Mouse (Mus musculus) embryonic facial prominence, embryonic 15.5 days (tissue): ENCODE measurements at regions not wholly inside any gene's neighbourhood (a gene's known extent, or its start where the extent isn't known, plus 50 kb on each side); places are given as distances from the start of the nearest gene placed in this dataset.

Experiments
- ATAC-seq: fragments of 200-750 bp; cut with Nextera tagmentation; 2 replicates; pipeline ENCODE4 v1.8.0; 2017; ENCODE audit warnings: low read depth, moderate TSS enrichment; ENCODE audit not compliant: insufficient number of reproducible peaks, low FRiP score, low TSS enrichment
- H3K27ac ChIP-seq: fragments of 300-500 bp; sonication (generic); replicated peaks from 2 replicates; pipeline ENCODE4 v1.5.1; 2015; ENCODE audit warnings: mild to moderate bottlenecking, inconsistent platforms
- H3K27me3 ChIP-seq: fragments of 300-500 bp; sonication (generic); 2 replicates; pipeline ENCODE4 v1.6.1; 2015; ENCODE audit warnings: inconsistent platforms
- H3K36me3 ChIP-seq: fragments of 300-500 bp; sonication (generic); 2 replicates; pipeline ENCODE4 v1.6.1; 2015; ENCODE audit warnings: mild to moderate bottlenecking, inconsistent platforms
- H3K4me1 ChIP-seq: fragments of 300-500 bp; sonication (generic); 2 replicates; pipeline ENCODE4 v1.6.1; 2015; ENCODE audit warnings: inconsistent platforms
- H3K4me2 ChIP-seq: fragments of 300-500 bp; sonication (generic); replicated peaks from 2 replicates; pipeline ENCODE4 v1.6.1; 2015; ENCODE audit warnings: mild to moderate bottlenecking, inconsistent platforms
- H3K4me3 ChIP-seq: fragments of 300-500 bp; sonication (generic); replicated peaks from 2 replicates; pipeline ENCODE4 v1.5.1; 2015; ENCODE audit warnings: mild to moderate bottlenecking, inconsistent platforms
- H3K9ac ChIP-seq: fragments of 300-500 bp; sonication (generic); 2 replicates; pipeline ENCODE4 v1.6.1; 2015; ENCODE audit warnings: inconsistent platforms
- H3K9me3 ChIP-seq: fragments of 300-500 bp; sonication (generic); replicated peaks from 2 replicates; pipeline ENCODE4 v1.6.1; 2016; ENCODE audit warnings: inconsistent platforms
- WGBS: fragments of 180-500 bp; shearing (Covaris S2); methylation state at CpG from one replicate; pipeline ENCODE4 v1.1.7; 2015; 5-methylcytosine and 5-hydroxymethylcytosine counted together

DNA sequence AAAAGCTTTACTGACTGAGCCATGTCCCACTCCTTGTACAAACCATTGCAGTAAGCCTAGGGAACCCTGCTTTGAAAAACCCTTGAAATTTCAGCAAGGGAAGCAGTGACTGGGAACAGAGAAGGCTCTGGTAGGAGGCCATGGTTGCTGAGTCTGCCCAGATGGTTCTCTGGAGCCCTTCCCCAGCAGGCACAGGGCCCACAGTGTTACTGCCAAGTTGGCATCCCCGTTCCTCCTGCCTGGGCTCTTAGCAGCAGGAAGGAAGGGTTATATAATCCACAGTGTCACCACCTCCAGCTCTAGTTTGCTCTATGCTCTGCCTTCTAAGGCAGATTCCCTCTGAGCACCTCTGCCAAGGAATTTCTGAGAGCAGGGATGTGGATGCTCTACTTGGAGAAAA lies 349.4 kb upstream of the Auts2 start:
- H3K4me3 ChIP-seq = no peak overlapping the region
- H3K4me1 ChIP-seq = no peaks in the 10 kb centered on the region
- no peak overlapping the region for H3K27ac ChIP-seq
- no peak overlapping the region for H3K9ac ChIP-seq
- H3K4me2 ChIP-seq = no peak overlapping the region
- no peak for ATAC-seq
- H3K27me3 ChIP-seq = no peaks in the 10 kb centered on the region
- H3K36me3 ChIP-seq = no peaks in the 10 kb centered on the region
- no peaks in the 10 kb centered on the region for H3K9me3 ChIP-seq
- WGBS = 48% methylated on average over 1 of the region's 1 CpGs

DNA sequence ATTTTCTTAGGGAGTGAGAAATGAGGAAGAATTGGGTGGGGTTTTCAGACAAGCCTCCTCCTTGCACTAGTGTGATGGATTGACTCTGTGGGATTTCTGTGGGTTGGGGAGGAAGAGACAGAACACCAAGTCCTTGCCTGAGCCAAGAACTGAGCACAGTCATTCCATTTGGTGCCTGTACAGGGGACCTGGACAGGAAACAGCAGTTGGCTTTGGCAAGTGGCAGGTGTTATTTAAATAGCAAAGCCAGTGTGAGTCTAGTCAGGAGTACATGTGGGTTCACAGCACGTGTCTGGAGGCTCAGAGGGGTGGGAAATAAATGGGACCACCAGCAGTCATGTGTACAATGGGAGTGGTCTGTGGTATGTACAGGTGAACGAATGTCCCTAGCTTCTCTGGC lies 341.0 kb upstream of the Auts2 start:
- no peak for ATAC-seq
- no peak overlapping the region for H3K9ac ChIP-seq
- no peaks in the 10 kb centered on the region for H3K27me3 ChIP-seq
- H3K36me3 ChIP-seq = no peaks in the 10 kb centered on the region
- no peak overlapping the region for H3K4me3 ChIP-seq
- H3K27ac ChIP-seq = no peak overlapping the region
- no peak overlapping the region for H3K4me2 ChIP-seq
- H3K4me1 ChIP-seq = no peaks in the 10 kb centered on the region
- H3K9me3 ChIP-seq = no peaks in the 10 kb centered on the region
- 49% methylated on average over 2 of the region's 2 CpGs for WGBS

DNA sequence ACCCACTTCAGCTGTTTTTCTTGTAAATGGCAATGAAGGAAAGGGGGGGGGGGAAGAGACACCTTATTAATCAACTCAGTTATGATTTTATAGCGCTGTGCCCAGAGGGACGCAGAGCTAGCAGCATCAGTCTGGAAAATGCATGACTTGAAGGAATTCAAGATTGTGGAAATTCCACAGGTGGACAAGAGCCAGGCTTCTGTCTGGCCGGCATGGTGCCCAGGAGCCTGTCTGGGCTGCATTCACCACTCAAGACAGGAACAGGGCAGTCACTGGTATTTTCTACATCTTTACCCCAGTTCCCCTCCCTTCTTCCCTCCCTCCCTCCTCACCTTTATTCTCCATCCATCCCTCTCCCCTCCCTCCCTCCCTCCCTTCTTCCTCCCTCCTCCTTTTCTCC lies 339.1 kb upstream of the Auts2 start:
- no peak overlapping the region for H3K4me2 ChIP-seq
- WGBS = 66% methylated on average over 3 of the region's 3 CpGs

DNA sequence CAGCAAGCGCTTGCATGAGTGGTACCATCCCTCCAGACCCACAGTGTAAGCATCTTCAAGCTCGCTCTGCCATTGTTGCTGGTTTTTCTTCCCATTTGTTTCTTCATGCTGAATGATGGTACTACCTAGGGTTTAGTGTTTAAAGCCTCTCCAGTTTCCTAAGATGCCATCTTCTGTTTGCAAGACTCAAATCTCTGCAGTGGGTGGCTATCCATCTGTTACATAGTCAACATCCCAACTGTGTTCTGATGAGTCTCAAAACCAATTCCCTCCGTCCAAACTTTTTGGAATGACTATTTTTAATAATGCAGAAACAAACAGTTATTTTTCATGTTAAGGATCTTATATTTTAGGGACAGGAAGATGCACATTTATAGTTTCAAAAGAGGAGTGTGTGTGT lies 338.0 kb upstream of the Auts2 start:
- peaks cover 5% of the 10 kb centered on the region for H3K4me1 ChIP-seq
- H3K9me3 ChIP-seq = no peaks in the 10 kb centered on the region
- ATAC-seq = no peak
- H3K36me3 ChIP-seq = no peaks in the 10 kb centered on the region
- WGBS = 97% methylated on average over 3 of the region's 3 CpGs
- no peak overlapping the region for H3K4me3 ChIP-seq
- H3K9ac ChIP-seq = no peak overlapping the region
- no peaks in the 10 kb centered on the region for H3K27me3 ChIP-seq
- H3K27ac ChIP-seq = no peak overlapping the region
- no peak overlapping the region for H3K4me2 ChIP-seq

More for the DNA sequence above, 339.1 kb upstream of the Auts2 start:
- no peaks in the 10 kb centered on the region for H3K36me3 ChIP-seq
- H3K27me3 ChIP-seq = no peaks in the 10 kb centered on the region
- H3K4me1 ChIP-seq = no peaks in the 10 kb centered on the region
- no peak overlapping the region for H3K27ac ChIP-seq
- no peaks in the 10 kb centered on the region for H3K9me3 ChIP-seq
- no peak overlapping the region for H3K4me3 ChIP-seq
- no peak overlapping the region for H3K9ac ChIP-seq
- no peak for ATAC-seq

DNA sequence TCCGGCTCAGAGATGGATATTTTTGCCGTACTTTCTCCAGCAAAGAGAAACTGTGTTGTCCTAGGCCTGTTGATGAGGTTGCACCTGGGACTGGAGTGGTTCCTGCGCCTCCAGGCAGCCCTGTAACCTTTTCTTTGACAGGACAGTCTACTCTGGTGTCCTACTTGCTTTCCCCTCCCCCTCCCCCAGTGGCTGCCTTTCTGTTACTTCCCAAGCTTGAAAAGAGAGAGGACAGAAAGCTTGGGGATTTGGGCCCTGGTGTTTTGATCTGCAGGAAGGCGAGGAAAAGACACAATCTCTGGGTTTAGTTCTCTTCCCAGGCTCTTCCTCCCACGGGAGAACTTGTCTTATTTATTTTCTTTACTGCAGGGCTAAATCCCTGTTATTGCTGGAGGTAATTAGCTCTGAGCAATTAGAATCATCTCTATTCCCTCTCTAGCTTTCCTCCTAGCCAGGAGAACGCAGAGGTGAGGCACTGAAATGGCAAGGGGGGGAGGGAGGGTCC lies 333.2 kb upstream of the Auts2 start:
- Histone ChIP-seq H3K4me2 (no peak overlapping the region), H3K4me3 (no peak overlapping the region), H3K36me3 (no peaks in the 10 kb centered on the region), H3K9me3 (no peaks in the 10 kb centered on the region), H3K27ac (no peak overlapping the region), H3K4me1 (peaks cover 6% of the 10 kb centered on the region), H3K9ac (no peak overlapping the region), H3K27me3 (no peaks in the 10 kb centered on the region)
- WGBS = 17% methylated on average over 6 of the region's 6 CpGs
- ATAC-seq = no peak

DNA sequence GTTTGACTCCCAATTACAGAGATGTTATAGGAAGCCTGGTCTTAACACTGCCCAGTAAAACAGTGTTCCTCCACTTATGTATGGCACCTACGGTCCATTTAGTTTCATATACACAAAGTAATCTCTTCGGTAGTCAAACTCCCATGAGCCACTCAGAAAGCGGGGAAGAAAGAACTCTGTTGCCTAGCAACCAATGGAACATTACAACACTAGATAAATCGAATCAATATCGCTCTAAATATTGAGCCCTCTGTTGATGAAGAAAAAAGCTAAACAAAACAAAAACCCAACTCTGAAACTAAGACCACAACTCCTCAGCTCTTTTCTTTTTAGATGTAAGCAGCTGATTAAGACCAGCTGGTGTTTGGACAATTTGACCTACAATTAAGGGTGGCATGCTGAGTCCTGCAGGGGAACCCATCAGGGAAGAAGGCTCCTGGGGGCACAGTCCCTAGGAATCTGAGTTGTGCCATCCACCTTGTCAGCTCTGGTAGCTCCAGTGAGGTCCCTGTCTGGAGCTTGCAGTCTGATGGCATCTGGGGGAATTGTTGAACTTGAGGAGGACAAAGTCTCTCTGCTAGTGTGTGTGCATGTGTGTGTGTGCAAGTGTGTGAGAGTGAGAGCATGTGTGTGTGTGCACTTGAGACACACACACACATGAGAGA lies 315.8 kb upstream of the Auts2 start:
- no peak overlapping the region for H3K4me3 ChIP-seq
- no peak overlapping the region for H3K27ac ChIP-seq
- no peaks in the 10 kb centered on the region for H3K9me3 ChIP-seq
- H3K9ac ChIP-seq = no peak overlapping the region
- H3K36me3 ChIP-seq = no peaks in the 10 kb centered on the region
- ATAC-seq = no peak
- no peaks in the 10 kb centered on the region for H3K27me3 ChIP-seq
- WGBS = 64% methylated on average over 5 of the region's 5 CpGs
- H3K4me1 ChIP-seq = peaks cover 15% of the 10 kb centered on the region; the same call in 1 of the 2 replicates
- no peak overlapping the region for H3K4me2 ChIP-seq

DNA sequence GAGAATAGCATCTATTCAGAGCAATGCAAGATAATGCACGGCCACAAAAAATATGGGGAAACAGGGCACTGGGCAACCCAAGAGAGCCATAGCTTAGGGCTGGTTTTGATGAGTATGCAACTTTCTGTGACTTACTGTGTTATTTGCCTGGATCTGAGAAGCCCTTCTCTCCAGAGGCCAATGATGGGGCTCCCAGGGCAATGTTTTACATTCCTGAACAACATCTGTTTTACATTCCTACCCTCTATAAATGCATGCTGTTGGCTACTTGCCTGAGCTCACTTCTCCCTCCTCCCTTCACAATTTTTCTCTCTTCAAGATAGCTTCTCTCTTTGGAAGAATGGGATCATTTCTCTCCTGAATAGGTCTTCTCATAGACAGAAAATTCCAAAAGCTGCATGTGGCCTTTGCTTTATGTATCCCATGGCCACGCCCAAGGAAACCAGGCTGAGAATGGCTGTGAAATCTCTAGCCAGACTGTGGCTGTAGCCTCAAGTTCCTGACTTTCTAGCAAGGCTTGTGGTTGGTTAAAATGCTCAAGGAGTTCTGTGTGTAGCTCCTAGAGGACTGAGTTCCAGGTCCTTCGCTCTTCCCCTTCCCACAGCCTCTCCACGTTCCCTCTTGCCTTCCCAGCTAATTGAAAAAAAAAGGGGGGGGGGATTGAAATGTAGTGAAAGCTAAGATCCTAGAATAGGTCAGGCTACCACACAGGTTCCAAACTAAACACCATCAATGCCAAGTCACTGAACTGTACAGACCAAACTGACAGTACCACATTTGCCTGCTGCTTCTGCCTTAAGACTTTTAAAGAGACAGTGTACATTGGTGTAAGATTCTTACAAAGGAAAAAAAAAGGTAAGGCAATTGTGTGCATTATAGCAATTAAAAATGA lies 312.7 kb upstream of the Auts2 start:
- no peak overlapping the region for H3K4me2 ChIP-seq
- peak overlapping the region; percentile 65 for H3K27ac ChIP-seq
- H3K9me3 ChIP-seq = no peaks in the 10 kb centered on the region
- no peak overlapping the region for H3K9ac ChIP-seq
- H3K27me3 ChIP-seq = no peaks in the 10 kb centered on the region
- peaks cover 15% of the 10 kb centered on the region; the same call in 1 of the 2 replicates for H3K4me1 ChIP-seq
- ATAC-seq = peak; percentile 82; the same call in 1 of the 2 replicates
- 30% methylated on average over 4 of the region's 4 CpGs for WGBS
- H3K4me3 ChIP-seq = no peak overlapping the region
- no peaks in the 10 kb centered on the region for H3K36me3 ChIP-seq

DNA sequence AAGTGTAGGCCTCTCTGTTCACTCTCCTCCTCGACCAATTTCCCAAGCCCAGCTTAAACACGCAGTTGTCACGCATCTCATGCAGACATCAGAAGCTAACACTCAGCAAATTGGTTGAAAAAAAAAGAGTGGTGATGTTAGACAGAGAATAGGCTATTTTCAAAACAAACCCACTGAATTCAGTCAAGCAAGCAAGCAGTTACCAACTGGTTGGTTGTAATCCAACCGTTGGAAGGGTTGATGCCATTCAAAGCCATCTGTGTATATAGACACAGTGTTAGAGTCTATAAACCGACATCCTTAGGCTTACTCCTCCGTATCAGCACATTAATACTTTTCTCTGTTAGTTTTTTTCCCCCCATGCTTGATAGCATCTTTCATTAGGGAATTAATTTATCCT lies 307.6 kb upstream of the Auts2 start:
- Histone ChIP-seq H3K9ac (no peak overlapping the region), H3K4me2 (no peak overlapping the region), H3K4me1 (peaks cover 10% of the 10 kb centered on the region; the same call in 1 of the 2 replicates), H3K36me3 (no peaks in the 10 kb centered on the region), H3K27ac (no peak overlapping the region), H3K27me3 (no peaks in the 10 kb centered on the region), H3K4me3 (no peak overlapping the region), H3K9me3 (no peaks in the 10 kb centered on the region)
- no peak for ATAC-seq
- 75% methylated on average over 6 of the region's 6 CpGs for WGBS

DNA sequence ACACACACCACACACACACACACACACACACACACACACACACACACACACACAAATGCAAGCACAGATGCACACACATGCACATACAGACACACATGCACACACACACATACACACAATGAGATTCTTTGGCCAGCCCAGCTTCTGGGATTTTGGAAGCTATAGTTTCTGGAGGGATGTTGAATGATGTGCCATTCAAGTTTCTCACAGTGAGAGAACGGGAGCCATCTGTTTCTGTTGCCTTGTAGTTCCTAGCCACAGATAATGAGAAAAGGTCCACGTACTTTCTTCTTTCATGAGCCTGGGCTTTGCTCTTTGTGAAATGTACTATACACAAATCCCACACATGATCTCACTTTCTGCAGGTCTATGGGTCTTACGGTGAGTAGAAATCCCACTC lies 304.9 kb upstream of the Auts2 start:
- H3K4me2 ChIP-seq = no peak overlapping the region
- no peak overlapping the region for H3K4me3 ChIP-seq

DNA sequence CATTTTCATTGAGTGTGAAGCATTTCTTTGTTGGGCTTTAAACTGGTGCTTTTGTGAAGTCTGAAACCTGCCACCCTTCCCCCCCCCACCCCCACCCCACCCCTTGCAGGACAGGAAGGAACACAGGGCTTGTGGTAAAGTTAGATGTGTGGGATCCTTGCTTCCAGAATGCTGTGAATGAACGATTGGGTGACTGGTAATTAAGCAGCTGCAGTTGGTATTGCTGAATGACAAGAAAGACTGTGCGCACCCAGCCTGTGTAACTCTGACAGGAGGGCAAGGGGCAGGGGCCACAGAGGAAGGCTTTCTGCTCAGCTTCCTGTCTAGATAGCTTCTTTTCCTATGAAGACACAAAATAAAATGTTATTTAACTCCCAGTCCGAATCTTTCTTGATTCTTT lies 300.1 kb upstream of the Auts2 start:
- Histone ChIP-seq H3K9me3 (no peaks in the 10 kb centered on the region), H3K4me1 (no peaks in the 10 kb centered on the region), H3K27ac (no peak overlapping the region), H3K4me2 (no peak overlapping the region), H3K9ac (no peak overlapping the region), H3K27me3 (no peaks in the 10 kb centered on the region), H3K4me3 (no peak overlapping the region), H3K36me3 (no peaks in the 10 kb centered on the region)
- no peak for ATAC-seq
- WGBS = 50% methylated on average over 3 of the region's 3 CpGs

More for the DNA sequence above, 304.9 kb upstream of the Auts2 start:
- no peak overlapping the region for H3K9ac ChIP-seq
- H3K36me3 ChIP-seq = no peaks in the 10 kb centered on the region
- no peak for ATAC-seq
- no peaks in the 10 kb centered on the region for H3K4me1 ChIP-seq
- H3K9me3 ChIP-seq = no peaks in the 10 kb centered on the region
- 46% methylated on average over 3 of the region's 3 CpGs for WGBS
- no peak overlapping the region for H3K27ac ChIP-seq
- H3K27me3 ChIP-seq = no peaks in the 10 kb centered on the region

DNA sequence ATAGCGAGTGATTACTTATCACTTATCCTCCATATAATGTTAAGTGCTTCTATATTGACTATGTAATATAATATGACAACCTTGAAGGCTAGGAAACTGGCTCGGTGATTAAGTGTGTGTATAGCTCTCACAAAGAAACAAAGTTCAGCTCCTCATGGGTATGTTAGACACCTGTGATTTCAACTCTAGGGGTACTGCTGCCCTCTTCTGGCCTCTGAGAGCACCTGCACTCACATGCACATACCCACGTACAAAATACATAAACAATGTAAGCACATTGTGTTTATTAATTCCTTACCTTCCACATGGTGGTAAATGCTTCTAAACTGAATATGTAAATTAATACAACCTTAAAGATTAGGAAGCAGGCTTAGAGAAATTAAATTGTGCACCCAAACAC lies 298.6 kb upstream of the Auts2 start:
- no peak for ATAC-seq
- no peaks in the 10 kb centered on the region for H3K36me3 ChIP-seq
- no peaks in the 10 kb centered on the region for H3K4me1 ChIP-seq
- 93% methylated on average over 3 of the region's 3 CpGs for WGBS
- H3K27me3 ChIP-seq = no peaks in the 10 kb centered on the region
- H3K4me3 ChIP-seq = no peak overlapping the region
- H3K9ac ChIP-seq = no peak overlapping the region
- no peak overlapping the region for H3K27ac ChIP-seq
- H3K4me2 ChIP-seq = no peak overlapping the region
- no peaks in the 10 kb centered on the region for H3K9me3 ChIP-seq
